ENCODE assay signal across 8 mouse cellular contexts in the genomic region with DNA sequence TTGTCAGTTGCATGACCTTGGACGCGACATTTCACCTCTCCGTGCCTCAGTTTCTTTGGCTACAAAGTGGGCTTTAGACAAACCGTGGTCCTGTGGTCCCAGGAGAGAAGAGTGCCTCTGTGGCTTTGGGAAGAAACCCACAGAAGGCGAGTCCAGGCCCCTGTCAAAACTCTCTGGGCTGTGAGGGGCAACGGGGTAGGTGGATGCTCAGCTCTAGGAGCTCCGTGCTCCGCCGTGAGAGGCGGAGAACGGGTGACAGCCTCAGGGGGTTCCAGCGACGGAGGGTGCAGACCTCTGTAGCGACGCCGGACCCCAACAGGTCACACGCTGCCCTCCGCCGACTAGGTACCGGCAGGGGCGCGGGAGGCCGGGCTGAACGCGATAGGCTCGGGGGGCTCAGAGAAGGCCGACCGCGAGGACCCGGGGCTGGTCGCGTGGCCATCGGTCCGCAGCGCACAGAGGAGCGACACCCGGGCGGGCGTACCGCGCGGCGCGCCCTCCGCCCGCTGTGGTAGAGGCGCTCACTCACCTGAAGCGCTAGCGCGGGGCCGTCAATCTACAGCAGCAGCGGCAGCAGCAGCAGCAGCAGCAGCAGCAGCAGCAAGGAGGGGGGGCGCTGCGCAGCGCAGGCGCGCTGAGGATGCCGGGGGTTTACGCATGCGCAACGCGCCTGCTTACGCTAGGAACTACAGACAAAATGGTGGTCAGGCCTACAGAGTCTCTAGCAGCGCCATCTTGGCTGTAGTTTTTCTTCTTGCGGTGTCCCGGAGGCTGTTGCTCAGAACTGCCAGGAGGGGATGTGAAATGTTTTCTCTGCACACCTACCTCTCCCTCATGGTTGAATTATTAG. TPM values are rescaled to one million over a fixed set of nuclear protein-coding genes. Genes with fewer than 3 reads are reported as not detected.
A peak's percentile ranks its signal among the peaks of the same experiment; 100 is the strongest.
DNase-seq lines count a peak whose midpoint lies in the region; ATAC-seq and TF ChIP-seq lines count a peak whose summit lies in the region.

TSS of gene Ndrg3 (minus strand) at position 587 of the 850 bp plus-strand sequence.

- peak within 1 kb of the TSS; percentile 96 for H3K4me3 ChIP-seq in E14TG2a.4 (replicated peaks; ENCODE audit: low read length)
- H3K4me3 ChIP-seq in forebrain, embryonic 12.5 days (replicated peaks) = peak within 1 kb of the TSS; percentile 92
- H3K4me3 ChIP-seq in heart, postnatal 0 days (ENCODE audit: low read depth, low read length) = peak within 1 kb of the TSS; percentile 87
- peak within 1 kb of the TSS; percentile 98 for H3K4me3 ChIP-seq in liver, embryonic 16.5 days (ENCODE audit: low read depth, low read length)
- H3K4me3 ChIP-seq in neural tube, embryonic 13.5 days = peak within 1 kb of the TSS; percentile 76
- peak within 1 kb of the TSS; percentile 94 for H3K4me3 ChIP-seq in testis, adult 2 months (ENCODE audit: control insufficient read depth, low read depth, low read length)

- H3K4me2 ChIP-seq in forebrain, embryonic 12.5 days = peak within 1 kb of the TSS; percentile 96
- H3K4me2 ChIP-seq in heart, postnatal 0 days (ENCODE audit: low read depth, low read length) = peak within 1 kb of the TSS; percentile 91
- peak within 1 kb of the TSS; percentile 84 for H3K4me2 ChIP-seq in liver, embryonic 16.5 days (ENCODE audit: low read depth, low read length)
- peak within 1 kb of the TSS; percentile 96 for H3K4me2 ChIP-seq in neural tube, embryonic 13.5 days

- H3K4me1 ChIP-seq in E14TG2a.4 (replicated peaks; ENCODE audit: low read depth, low read length) = peaks cover 16% of the 10 kb centered on the region
- H3K4me1 ChIP-seq in forebrain, embryonic 12.5 days = peaks cover 17% of the 10 kb centered on the region
- H3K4me1 ChIP-seq in heart, postnatal 0 days (ENCODE audit: control insufficient read depth, insufficient read depth) = peaks cover 14% of the 10 kb centered on the region; the same call in 1 of the 2 replicates
- H3K4me1 ChIP-seq in liver, embryonic 16.5 days (ENCODE audit: control insufficient read depth, low read depth, low read length) = peaks cover 22% of the 10 kb centered on the region
- peaks cover 18% of the 10 kb centered on the region for H3K4me1 ChIP-seq in neural tube, embryonic 13.5 days (replicated peaks)
- H3K4me1 ChIP-seq in testis, adult 2 months (ENCODE audit: control insufficient read depth, insufficient read depth, low read length) = peaks cover 7% of the 10 kb centered on the region

- H3K36me3 ChIP-seq in E14TG2a.4 (ENCODE audit: insufficient read depth, low read length) = peaks cover 34% of the 10 kb centered on the region
- peaks cover 25% of the 10 kb centered on the region for H3K36me3 ChIP-seq in forebrain, embryonic 12.5 days (replicated peaks)
- H3K36me3 ChIP-seq in heart, postnatal 0 days (replicated peaks; ENCODE audit: control insufficient read depth, insufficient read depth, low read length) = peaks cover 21% of the 10 kb centered on the region
- H3K36me3 ChIP-seq in liver, embryonic 16.5 days (ENCODE audit: control insufficient read depth, insufficient read depth) = peaks cover 18% of the 10 kb centered on the region
- 0 out of 2 replicates have a peak, but pooled peaks cover 8% of the 10 kb centered on the region for H3K36me3 ChIP-seq in neural tube, embryonic 13.5 days
- no peaks in the 10 kb centered on the region; the same call in 1 of the 2 replicates for H3K36me3 ChIP-seq in testis, adult 2 months (ENCODE audit: control insufficient read depth, insufficient read depth, low read length)

- H3K9ac ChIP-seq in forebrain, embryonic 12.5 days = peak within 1 kb of the TSS; percentile 81
- H3K9ac ChIP-seq in heart, postnatal 0 days (replicated peaks; ENCODE audit: low read depth, low read length) = peak within 1 kb of the TSS; percentile 75
- peak within 1 kb of the TSS; percentile 98 for H3K9ac ChIP-seq in liver, embryonic 16.5 days (ENCODE audit: low read depth, low read length)
- H3K9ac ChIP-seq in neural tube, embryonic 13.5 days = peak within 1 kb of the TSS; percentile 87

- under 1% methylated on average over 66 of the region's 66 CpGs for WGBS in forebrain, embryonic 12.5 days
- under 1% methylated on average over 66 of the region's 66 CpGs for WGBS in heart, postnatal 0 days
- WGBS in liver, embryonic 16.5 days (ENCODE audit: insufficient replicate concordance) = under 1% methylated on average over 66 of the region's 66 CpGs
- WGBS in neural tube, embryonic 13.5 days = under 1% methylated on average over 66 of the region's 66 CpGs

- no peak for TF ChIP-seq CTCF in E14TG2a.4 (conservative IDR thresholded peaks at IDR 0.05; ENCODE audit: low read length)
- TF ChIP-seq CTCF in heart, postnatal 0 days (IDR thresholded peaks at IDR 0.05; ENCODE audit: low read depth) = peak; percentile 21
- TF ChIP-seq CTCF in testis, adult 2 months (IDR thresholded peaks at IDR 0.05; ENCODE audit: control insufficient read depth, insufficient read depth, insufficient replicate concordance, low read depth, low read length) = peak; percentile 24; the same call in 1 of the 2 replicates

- H3K27ac ChIP-seq in forebrain, embryonic 12.5 days = peak within 1 kb of the TSS; percentile 73
- H3K27ac ChIP-seq in heart, postnatal 0 days (ENCODE audit: low read depth) = peak within 1 kb of the TSS; percentile 44
- peak within 1 kb of the TSS; percentile 90 for H3K27ac ChIP-seq in liver, embryonic 16.5 days (ENCODE audit: low read length)
- peak within 1 kb of the TSS; percentile 83 for H3K27ac ChIP-seq in neural tube, embryonic 13.5 days (replicated peaks)
- H3K27ac ChIP-seq in testis, adult 2 months (ENCODE audit: control insufficient read depth, insufficient read depth, low read depth, low read length) = peak within 1 kb of the TSS; percentile 88

- DNase-seq in c-Kit-positive CD71-positive TER-119-positive erythroid progenitor cells, embryonic 14.5 days (ENCODE audit: low spot score) = peak; percentile 94
- DNase-seq in heart, postnatal 0 days (ENCODE audit: low spot score) = peak; percentile 98
- DNase-seq in kidney, postnatal 4 days = peak; percentile 97 to 98

- 0 out of 2 replicates have a peak, but pooled peaks cover 2% of the 10 kb centered on the region for H3K27me3 ChIP-seq in E14TG2a.4 (ENCODE audit: insufficient read depth, low read length)
- no peaks in the 10 kb centered on the region for H3K27me3 ChIP-seq in forebrain, embryonic 12.5 days
- H3K27me3 ChIP-seq in heart, postnatal 0 days (ENCODE audit: control insufficient read depth, insufficient read depth, low read length) = no peaks in the 10 kb centered on the region
- H3K27me3 ChIP-seq in liver, embryonic 16.5 days (ENCODE audit: control insufficient read depth, insufficient read depth, low read depth, low read length) = no peaks in the 10 kb centered on the region
- no peaks in the 10 kb centered on the region for H3K27me3 ChIP-seq in neural tube, embryonic 13.5 days
- no peaks in the 10 kb centered on the region for H3K27me3 ChIP-seq in testis, adult 2 months (ENCODE audit: control insufficient read depth, insufficient read depth, low read length)

- peak; percentile 95 for ATAC-seq in forebrain, embryonic 12.5 days (ENCODE audit: low FRiP score)
- ATAC-seq in heart, postnatal 0 days (ENCODE audit: insufficient read depth, low read depth) = peak; percentile 97
- peak; percentile 96 for ATAC-seq in liver, embryonic 16.5 days (ENCODE audit: low read depth)
- ATAC-seq in neural tube, embryonic 13.5 days (ENCODE audit: low read depth) = peak; percentile 96

- no peak for TF ChIP-seq EP300 in heart, postnatal 0 days (IDR thresholded peaks at IDR 0.05; ENCODE audit: low read depth)

- no peaks in the 10 kb centered on the region for H3K9me3 ChIP-seq in E14TG2a.4 (ENCODE audit: low read length)
- H3K9me3 ChIP-seq in forebrain, embryonic 12.5 days = no peaks in the 10 kb centered on the region
- no peaks in the 10 kb centered on the region for H3K9me3 ChIP-seq in heart, postnatal 0 days (replicated peaks; ENCODE audit: control insufficient read depth, low read length)
- H3K9me3 ChIP-seq in liver, embryonic 16.5 days (replicated peaks; ENCODE audit: control insufficient read depth, low read length) = no peaks in the 10 kb centered on the region
- no peaks in the 10 kb centered on the region for H3K9me3 ChIP-seq in neural tube, embryonic 13.5 days

- TF ChIP-seq POLR2A in testis, adult 2 months (IDR thresholded peaks at IDR 0.05; ENCODE audit: control insufficient read depth, low read depth, low read length) = peak; percentile 80

RNA-seq across cellular contexts. Expression of gene Ndrg3, which starts in this region (rescaled TPM):
- 50.5 and 54.0 TPM in 2 replicates for polyA plus RNA-seq in forebrain, embryonic 12.5 days (2016; fragmentation: Nextera tagmentation; extraction: Ambion mirVana)
- 21.9 and 27.2 TPM in 2 replicates for total RNA-seq in heart, postnatal 0 days (2014; rRNA removed; ENCODE audit: low replicate concordance)
- polyA plus RNA-seq in heart, postnatal 0 days (2015; fragmentation: Nextera tagmentation; extraction: Ambion mirVana) = 16.2 and 17.1 TPM in 2 replicates
- polyA plus RNA-seq in liver, embryonic 16.5 days (2015; fragmentation: Nextera tagmentation; extraction: Ambion mirVana) = 30.8 and 32.6 TPM in 2 replicates
- 85.3 and 88.0 TPM in 2 replicates for polyA plus RNA-seq in neural tube, embryonic 13.5 days (2015; fragmentation: Nextera tagmentation; extraction: Ambion mirVana)
- polyA plus RNA-seq in testis, adult 2 months (2012; rRNA removed) = 344 and 368 TPM in 2 replicates

Comparison
In these comparisons a context has a peak if more than half of its experiments do, and no peak if none do; other contexts are left out.
1. Peak in every context shown above with its lines: DNase-seq, ATAC-seq, H3K4me3 ChIP-seq and H3K27ac ChIP-seq.